Mouse (Mus musculus) heart, adult 11 months (tissue): ENCODE data around the gene Rab11fip5.
A peak's percentile ranks its signal among the peaks of the same experiment; 100 is the strongest.

ENCODE experiments used
- DNase-seq: peaks from one replicate; pipeline ENCODE4 v3.0.0; 2022

Rab11fip5 gene

GRCm38 (mm10) chr6:85373951-85374733, at the start of gene Rab11fip5:
TSS of gene Rab11fip5 (minus strand) at chr6:85374634.
- peak; percentile 96 for DNase-seq

GRCm38 (mm10) chr6:85423836-85424379, 49.5 kb upstream of the Rab11fip5 start, which contains the start of gene Noto:
TSS of gene Noto (plus strand) at chr6:85423886.
- DNase-seq = no peak

- no peak for DNase-seq
These were observed 44.7 kb upstream of the Rab11fip5 start for GRCm38 (mm10) chr6:85419150-85419549.

GRCm38 (mm10) chr6:85415829-85416228, 41.4 kb upstream of the Rab11fip5 start:
- no peak for DNase-seq

GRCm38 (mm10) chr6:85410771-85411273, 36.4 kb upstream of the Rab11fip5 start:
- DNase-seq = peak; percentile 95

GRCm38 (mm10) chr6:85409003-85409402, 34.6 kb upstream of the Rab11fip5 start:
- DNase-seq = no peak

- no peak for DNase-seq
These were observed 28.6 kb upstream of the Rab11fip5 start for GRCm38 (mm10) chr6:85403039-85403438.

GRCm38 (mm10) chr6:85402613-85403012, 28.2 kb upstream of the Rab11fip5 start:
- peak; percentile 98 for DNase-seq

GRCm38 (mm10) chr6:85399715-85400114, 25.3 kb upstream of the Rab11fip5 start:
- DNase-seq = no peak

GRCm38 (mm10) chr6:85397165-85397564, 22.7 kb upstream of the Rab11fip5 start:
- no peak for DNase-seq

GRCm38 (mm10) chr6:85395360-85395759, 20.9 kb upstream of the Rab11fip5 start:
- DNase-seq = no peak

- DNase-seq = no peak
These were observed 17.4 kb upstream of the Rab11fip5 start for GRCm38 (mm10) chr6:85391803-85392202.

GRCm38 (mm10) chr6:85388608-85389007, 14.2 kb upstream of the Rab11fip5 start:
- DNase-seq = no peak

- DNase-seq = no peak
These were observed 8.4 kb upstream of the Rab11fip5 start for GRCm38 (mm10) chr6:85382791-85383190.

- DNase-seq = peak; percentile 93
These were observed 7.2 kb upstream of the Rab11fip5 start for GRCm38 (mm10) chr6:85381648-85382020.

GRCm38 (mm10) chr6:85380901-85381647, 6.6 kb upstream of the Rab11fip5 start:
- DNase-seq = no peak

- peak; percentile 98 for DNase-seq
These were observed 5.9 kb upstream of the Rab11fip5 start for GRCm38 (mm10) chr6:85380201-85380900.

GRCm38 (mm10) chr6:85378629-85379028, 4.2 kb upstream of the Rab11fip5 start:
- peak; percentile 92 for DNase-seq

GRCm38 (mm10) chr6:85377876-85378275, 3.4 kb upstream of the Rab11fip5 start:
- DNase-seq = no peak

GRCm38 (mm10) chr6:85377066-85377734, 2.8 kb upstream of the Rab11fip5 start:
- peak; percentile 94 for DNase-seq

GRCm38 (mm10) chr6:85374734-85375114, 290 bp upstream of the Rab11fip5 start:
- peak; percentile 100 for DNase-seq
